Mouse (Mus musculus) stomach, embryonic 14.5 days (tissue): Measurements from ENCODE around the gene Ablim1. TPM values are rescaled to one million over a fixed set of nuclear protein-coding genes. Genes with fewer than 3 reads are reported as not detected.
A peak's percentile ranks its signal among the peaks of the same experiment; 100 is the strongest.

Experiments
- ATAC-seq: fragments of 200-750 bp; cut with Nextera tagmentation; 2 replicates; pipeline ENCODE4 v1.8.0; 2017; ENCODE audit warnings: low read depth, moderate TSS enrichment; ENCODE audit not compliant: insufficient number of reproducible peaks, insufficient read depth, low FRiP score
- H3K27ac ChIP-seq: fragments of 300-500 bp; sonication (generic); 2 replicates; pipeline ENCODE4 v1.5.1; 2014; ENCODE audit warnings: mild to moderate bottlenecking, low read length, moderate library complexity, mixed read lengths
- H3K27me3 ChIP-seq: fragments of 300-500 bp; sonication (generic); 2 replicates; pipeline ENCODE4 v1.6.1; 2014; ENCODE audit warnings: low read length, control low read depth, mixed read lengths; ENCODE audit not compliant: control insufficient read depth, insufficient read depth
- H3K36me3 ChIP-seq: fragments of 300-500 bp; sonication (generic); 2 replicates; pipeline ENCODE4 v1.6.1; 2014; ENCODE audit warnings: mild to moderate bottlenecking, control low read depth, low read length, moderate library complexity, mixed read lengths; ENCODE audit not compliant: control insufficient read depth, insufficient read depth
- H3K4me1 ChIP-seq: fragments of 300-500 bp; sonication (generic); 2 replicates; pipeline ENCODE4 v1.6.1; 2014; ENCODE audit warnings: low read length, control low read depth, mixed read lengths; ENCODE audit not compliant: control insufficient read depth, insufficient read depth
- H3K4me2 ChIP-seq: fragments of 300-500 bp; sonication (generic); replicated peaks from 2 replicates; pipeline ENCODE4 v1.6.1; 2014; ENCODE audit warnings: low read depth, low read length, control low read depth
- H3K4me3 ChIP-seq: fragments of 300-500 bp; sonication (generic); 2 replicates; pipeline ENCODE4 v1.5.1; 2014; ENCODE audit warnings: low read depth, low read length, control low read depth
- H3K9ac ChIP-seq: fragments of 300-500 bp; sonication (generic); replicated peaks from 2 replicates; pipeline ENCODE4 v1.6.1; 2014; ENCODE audit warnings: low read depth, mild to moderate bottlenecking, control low read depth, low read length, moderate library complexity, mixed read lengths
- H3K9me3 ChIP-seq: fragments of 300-500 bp; sonication (generic); 2 replicates; pipeline ENCODE4 v1.6.1; 2016; ENCODE audit warnings: low read depth, low read length, control low read depth; ENCODE audit not compliant: control insufficient read depth
- WGBS: fragments of 180-500 bp; shearing (Covaris S2); extraction: QIAGEN DNeasy Blood & Tissue Kit; methylation state at CpG from one replicate; pipeline ENCODE4 v1.1.7; 2014; 5-methylcytosine and 5-hydroxymethylcytosine counted together
- polyA plus RNA-seq: library from polyadenylated mRNA; unstranded; fragments of >200 nt; fragmentation: Nextera tagmentation; extraction: Ambion mirVana; gene quantifications from 2 replicates; pipeline ENCODE4 v1.2.1, GENCODE M21; 2014

Gene Ablim1
- polyA plus RNA-seq, 1 experiment from 2014 or later: 36.9 TPM

DNA sequence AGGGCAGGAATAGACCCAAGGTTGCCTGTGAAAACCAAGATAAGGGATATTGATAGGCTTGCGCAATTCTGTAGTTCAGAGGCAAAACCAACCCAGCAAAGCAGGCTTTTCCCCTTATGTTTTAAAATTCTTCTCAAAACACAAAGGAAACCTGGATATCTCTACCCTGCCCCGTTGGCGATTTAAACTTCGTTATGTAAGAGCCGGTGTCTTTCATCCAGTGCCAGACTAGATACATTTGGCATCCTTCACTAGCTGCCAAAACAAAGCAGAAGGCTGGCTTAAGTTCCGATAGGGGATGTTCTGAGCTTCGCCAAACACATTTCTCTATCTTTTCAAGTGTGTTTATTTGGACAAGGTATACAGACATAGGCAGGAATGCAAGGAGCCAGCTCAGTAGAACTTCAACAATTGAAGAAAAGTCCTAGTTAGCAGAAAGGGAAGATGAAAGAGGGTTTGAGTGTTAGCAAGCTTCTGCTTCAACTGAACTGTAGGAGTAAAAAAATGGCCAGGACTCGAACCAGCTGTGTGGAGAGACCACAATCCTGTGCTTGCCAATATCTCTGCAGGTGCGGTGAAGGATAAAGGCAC, 201.8 kb downstream of the Ablim1 start:
- no peak overlapping the region for H3K4me2 ChIP-seq
- ATAC-seq: no peak
- H3K9ac ChIP-seq: no peak overlapping the region
- WGBS: 33% methylated on average over 9 of the region's 9 CpGs
- H3K4me1 ChIP-seq: peaks cover 23% of the 10 kb centered on the region; the same call in 1 of the 2 replicates
- H3K4me3 ChIP-seq: no peak overlapping the region
- peak overlapping the region; percentile 39 for H3K27ac ChIP-seq
- no peaks in the 10 kb centered on the region for H3K9me3 ChIP-seq
- no peaks in the 10 kb centered on the region for H3K27me3 ChIP-seq
- H3K36me3 ChIP-seq: no peaks in the 10 kb centered on the region

DNA sequence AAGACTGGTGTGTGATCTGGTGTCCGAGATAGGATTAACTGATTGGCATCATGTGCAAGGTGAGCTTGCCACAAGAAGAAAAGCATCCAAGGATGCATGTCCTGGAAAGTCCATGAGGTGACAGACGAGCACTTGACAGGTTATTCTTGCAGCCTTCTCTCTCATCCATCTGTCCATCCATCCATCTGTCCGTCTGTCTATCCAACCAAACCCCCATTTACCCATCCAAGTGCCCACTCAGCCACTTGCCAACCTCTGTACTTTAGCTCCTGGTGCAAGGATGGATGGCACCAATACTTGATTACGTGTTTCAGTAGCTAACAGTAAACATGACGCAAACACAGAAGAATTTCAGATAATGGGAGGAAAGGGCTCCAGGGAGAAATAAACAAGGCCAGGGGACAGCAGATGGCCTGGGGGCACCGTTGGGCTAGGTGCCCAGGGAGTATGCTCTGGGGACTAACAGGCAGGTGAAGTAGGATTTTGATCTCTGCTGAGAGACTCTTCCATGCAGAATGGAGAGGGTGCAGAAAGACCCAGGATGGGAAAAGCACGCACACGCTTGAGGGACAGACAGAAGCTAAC, 202.4 kb downstream of the Ablim1 start:
- H3K27ac ChIP-seq: peak overlapping the region; percentile 39
- WGBS: 63% methylated on average over 8 of the region's 8 CpGs
- no peaks in the 10 kb centered on the region for H3K9me3 ChIP-seq
- peaks cover 23% of the 10 kb centered on the region; the same call in 1 of the 2 replicates for H3K4me1 ChIP-seq
- H3K36me3 ChIP-seq: no peaks in the 10 kb centered on the region
- no peaks in the 10 kb centered on the region for H3K27me3 ChIP-seq
- H3K9ac ChIP-seq: no peak overlapping the region
- H3K4me3 ChIP-seq: no peak overlapping the region
- H3K4me2 ChIP-seq: no peak overlapping the region
- ATAC-seq: no peak

DNA sequence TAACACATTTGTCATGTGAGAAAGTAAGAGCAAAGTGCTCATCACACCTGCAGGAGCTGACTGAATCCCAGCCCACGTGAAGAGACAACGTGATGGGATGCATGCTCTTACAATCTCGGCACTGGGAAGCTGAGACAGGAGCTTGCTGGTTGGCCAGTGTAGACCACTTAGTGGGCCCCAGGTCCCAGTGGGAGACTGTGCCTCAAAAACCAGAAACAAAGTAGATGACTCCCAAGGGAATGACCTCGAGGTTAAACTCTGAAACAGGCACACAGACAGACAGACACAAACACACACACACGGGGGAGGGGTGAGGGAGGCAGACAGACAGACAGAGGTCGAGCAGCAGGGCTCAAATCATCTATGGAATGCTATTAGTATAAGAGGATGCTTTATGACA, 203.4 kb downstream of the Ablim1 start:
- ATAC-seq: no peak
- Histone ChIP-seq H3K27me3 (no peaks in the 10 kb centered on the region), H3K36me3 (no peaks in the 10 kb centered on the region), H3K4me1 (peaks cover 15% of the 10 kb centered on the region; the same call in 1 of the 2 replicates), H3K4me3 (no peak overlapping the region), H3K27ac (no peak overlapping the region), H3K9me3 (no peaks in the 10 kb centered on the region), H3K9ac (no peak overlapping the region), H3K4me2 (no peak overlapping the region)
- WGBS: 60% methylated on average over 6 of the region's 6 CpGs

DNA sequence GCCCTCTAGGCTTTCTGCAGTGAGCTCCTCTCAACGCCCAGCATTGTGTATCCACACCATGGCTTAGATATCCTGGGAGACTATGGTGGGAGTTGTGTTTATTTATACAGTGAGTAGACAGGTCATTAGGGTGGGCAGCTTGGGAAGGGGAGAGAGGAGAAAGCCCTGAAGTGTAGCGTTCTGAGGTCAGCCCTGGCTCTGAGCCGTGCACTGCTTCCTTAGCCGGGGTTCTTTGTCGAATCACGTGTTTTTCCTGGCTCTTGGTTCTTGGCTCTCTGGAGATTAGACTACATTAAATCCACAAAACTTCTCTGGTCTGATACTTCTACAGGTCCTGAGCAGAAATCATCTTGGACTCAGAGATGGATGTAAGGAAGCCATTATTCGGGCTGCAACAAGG, 205.1 kb downstream of the Ablim1 start:
- no peaks in the 10 kb centered on the region for H3K9me3 ChIP-seq
- 46% methylated on average over 7 of the region's 7 CpGs for WGBS
- no peak overlapping the region for H3K9ac ChIP-seq
- no peaks in the 10 kb centered on the region for H3K27me3 ChIP-seq
- H3K4me3 ChIP-seq: no peak overlapping the region
- no peak for ATAC-seq
- 0 out of 2 replicates have a peak, but pooled peaks cover 4% of the 10 kb centered on the region for H3K4me1 ChIP-seq
- no peaks in the 10 kb centered on the region for H3K36me3 ChIP-seq
- no peak overlapping the region for H3K4me2 ChIP-seq
- H3K27ac ChIP-seq: no peak overlapping the region

DNA sequence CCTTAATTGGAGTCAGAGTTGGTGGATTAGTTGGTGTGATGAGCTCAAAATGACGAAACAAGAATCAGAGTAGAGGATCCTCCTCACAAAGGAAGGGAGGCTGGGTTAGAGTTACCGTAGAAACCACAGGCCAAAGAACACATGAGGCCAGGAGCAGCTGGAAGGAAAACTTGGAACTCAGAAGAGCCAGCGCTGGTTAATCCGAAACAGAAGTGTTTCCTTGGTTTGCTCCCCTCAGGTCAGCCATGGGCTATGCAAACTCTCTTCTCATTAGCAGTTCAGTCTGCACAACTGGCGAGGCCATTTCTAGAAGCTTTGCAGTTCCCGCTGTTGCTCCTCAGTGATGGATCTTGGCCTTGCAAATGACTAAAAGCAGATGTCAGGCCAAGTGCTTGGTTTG, 208.2 kb downstream of the Ablim1 start:
- no peak overlapping the region for H3K4me3 ChIP-seq
- no peaks in the 10 kb centered on the region for H3K36me3 ChIP-seq
- H3K27ac ChIP-seq: no peak overlapping the region
- ATAC-seq: no peak
- no peak overlapping the region for H3K4me2 ChIP-seq
- H3K4me1 ChIP-seq: peaks cover 17% of the 10 kb centered on the region
- 64% methylated on average over 6 of the region's 6 CpGs for WGBS
- H3K27me3 ChIP-seq: no peaks in the 10 kb centered on the region
- H3K9ac ChIP-seq: no peak overlapping the region
- no peaks in the 10 kb centered on the region for H3K9me3 ChIP-seq

DNA sequence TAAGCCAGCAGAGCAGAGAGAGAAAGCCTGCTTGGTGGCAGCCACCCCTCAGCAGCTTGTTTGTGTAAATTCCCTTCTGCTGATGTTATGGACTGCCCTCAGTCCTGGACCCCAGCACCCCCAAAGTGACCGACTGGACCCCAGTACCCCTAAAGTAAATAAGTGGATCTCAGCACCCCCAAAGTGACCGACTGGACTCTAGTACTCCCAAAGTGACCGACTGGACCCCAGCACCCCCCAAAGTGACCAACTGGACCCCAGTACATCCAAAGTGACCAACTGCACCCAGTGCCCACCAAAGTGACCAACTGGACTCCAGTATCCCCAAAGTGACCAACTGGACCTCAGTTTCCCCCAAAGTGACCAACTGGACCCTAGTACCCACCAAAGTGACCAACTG, 208.7 kb downstream of the Ablim1 start:
- Histone ChIP-seq H3K4me2 (no peak overlapping the region), H3K36me3 (no peaks in the 10 kb centered on the region), H3K27ac (no peak overlapping the region), H3K4me3 (no peak overlapping the region), H3K9ac (no peak overlapping the region), H3K9me3 (no peaks in the 10 kb centered on the region), H3K4me1 (peaks cover 17% of the 10 kb centered on the region), H3K27me3 (no peaks in the 10 kb centered on the region)
- WGBS: 100% methylated on average over 3 of the region's 3 CpGs
- no peak for ATAC-seq

DNA sequence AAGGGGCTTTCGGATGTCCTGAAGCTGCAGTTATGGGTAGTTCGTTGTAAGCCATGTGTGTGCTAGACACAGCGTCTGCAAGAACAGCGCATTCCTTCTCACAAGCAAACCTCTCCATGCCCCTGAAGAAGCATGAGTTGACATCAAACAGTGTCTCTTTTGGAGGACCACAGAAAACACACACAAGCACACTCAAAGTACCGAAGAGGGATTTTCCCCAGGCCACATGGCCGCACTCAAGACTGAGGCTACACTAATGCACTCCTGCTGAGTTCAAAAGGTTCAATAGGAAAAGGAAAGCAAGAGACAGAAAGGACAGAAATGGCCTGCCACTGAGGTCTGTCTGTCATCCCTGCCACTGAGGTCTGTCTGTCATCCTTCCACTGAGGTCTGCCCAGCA, 209.6 kb downstream of the Ablim1 start:
- H3K4me3 ChIP-seq: no peak overlapping the region
- peaks cover 17% of the 10 kb centered on the region for H3K4me1 ChIP-seq
- 82% methylated on average over 6 of the region's 6 CpGs for WGBS
- H3K36me3 ChIP-seq: no peaks in the 10 kb centered on the region
- H3K27me3 ChIP-seq: no peaks in the 10 kb centered on the region
- ATAC-seq: no peak
- H3K27ac ChIP-seq: no peak overlapping the region
- no peak overlapping the region for H3K4me2 ChIP-seq
- H3K9me3 ChIP-seq: no peaks in the 10 kb centered on the region
- H3K9ac ChIP-seq: no peak overlapping the region

DNA sequence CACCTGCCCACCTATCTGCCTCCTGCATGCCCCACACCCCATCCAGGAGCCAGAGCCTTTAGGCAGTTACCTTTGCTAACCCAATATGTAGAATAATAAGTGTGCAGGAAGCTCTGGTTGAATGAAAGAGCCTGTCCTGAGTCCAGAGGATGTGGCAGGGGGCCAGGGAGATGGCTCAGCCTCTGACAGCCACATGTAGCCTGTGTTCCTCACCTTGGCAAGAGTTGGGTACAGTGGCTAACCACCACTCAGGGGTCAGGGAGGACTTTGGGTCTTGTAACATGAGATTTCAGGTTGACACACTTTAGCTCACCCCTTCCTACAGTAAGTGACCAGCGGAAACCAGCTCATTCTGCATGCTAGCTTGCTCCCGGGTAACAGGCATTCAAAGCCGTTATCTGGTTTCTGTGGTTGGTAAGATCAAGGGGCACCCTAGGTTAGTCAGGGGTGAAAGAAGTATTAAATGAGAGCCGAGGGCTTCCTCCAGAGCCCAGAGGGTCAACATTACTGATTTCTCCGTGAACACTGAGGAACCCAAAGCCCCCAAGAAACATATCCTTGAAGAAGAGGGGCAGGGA, 210.5 kb downstream of the Ablim1 start:
- ATAC-seq: no peak
- Histone ChIP-seq H3K9me3 (no peaks in the 10 kb centered on the region), H3K4me2 (no peak overlapping the region), H3K27me3 (no peaks in the 10 kb centered on the region), H3K27ac (peak overlapping the region; percentile 69; the same call in 1 of the 2 replicates), H3K4me3 (no peak overlapping the region), H3K4me1 (peaks cover 17% of the 10 kb centered on the region), H3K9ac (no peak overlapping the region), H3K36me3 (no peaks in the 10 kb centered on the region)
- WGBS: 60% methylated on average over 5 of the region's 5 CpGs
